Mouse (Mus musculus): Measurements from ENCODE around the gene Gm10491. TPM values are rescaled to one million over a fixed set of nuclear protein-coding genes. Genes with fewer than 3 reads are reported as not detected.

The Gm10491 gene
- polyA plus RNA-seq, 1 experiment = not detected

DNA sequence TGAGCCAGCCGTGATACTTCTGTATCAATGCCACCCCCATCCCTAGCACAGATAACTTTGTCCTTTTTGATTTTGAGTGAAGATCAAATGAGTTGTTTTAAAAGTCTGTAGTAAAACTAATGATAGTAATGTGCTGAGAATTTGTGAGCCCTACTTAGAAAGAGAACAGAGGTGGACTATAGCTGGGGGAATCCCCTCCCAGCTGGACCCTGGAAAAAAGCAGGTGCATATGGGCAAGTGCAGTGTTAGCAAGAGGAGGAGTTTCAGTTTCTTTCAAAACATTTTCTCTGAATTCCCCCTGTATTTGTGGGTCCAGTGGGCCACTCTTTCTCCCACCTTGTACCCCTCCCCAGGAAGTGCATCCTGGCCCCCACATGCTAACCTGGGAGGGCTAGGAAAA is 44.5 kb downstream of the Gm10491 start:
- Histone ChIP-seq H3K4me1 (ENCODE audit: control insufficient read depth, insufficient read depth, insufficient read length, low read length) (no peaks in the 10 kb centered on the region), H3K4me3 (ENCODE audit: insufficient read depth, low read depth, low read length) (no peak overlapping the region), H3K27ac (replicated peaks; ENCODE audit: low read depth, low read length) (no peak overlapping the region)

DNA sequence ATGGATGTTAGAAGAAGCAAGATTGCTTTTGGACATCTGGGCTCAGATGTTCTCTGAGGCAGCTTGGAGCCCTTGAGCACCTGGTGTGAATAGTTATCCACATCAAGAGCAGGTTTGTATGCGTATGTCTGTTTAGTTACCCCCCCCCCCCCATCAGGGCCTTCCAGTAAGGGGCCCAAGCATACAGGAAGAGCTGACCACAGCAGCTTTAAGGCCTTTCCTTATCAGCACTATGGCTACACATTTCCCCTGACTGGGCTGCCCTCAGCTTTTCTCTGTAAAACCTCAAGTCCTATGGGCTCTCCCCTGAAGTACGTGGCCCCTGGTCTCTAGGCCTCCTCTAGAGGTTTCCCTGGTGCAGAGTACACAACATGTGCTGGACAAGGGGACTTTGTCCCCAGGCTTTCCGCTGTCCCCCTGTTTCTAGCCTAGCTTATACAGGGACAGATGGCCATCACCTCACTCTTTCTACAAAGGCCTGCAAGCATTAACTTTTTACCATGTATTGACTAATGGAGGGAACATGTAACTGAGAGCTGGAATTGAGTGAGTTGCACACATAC is 48.4 kb downstream of the Gm10491 start:
- no peaks in the 10 kb centered on the region for H3K4me1 ChIP-seq (ENCODE audit: control insufficient read depth, insufficient read depth, insufficient read length, low read length)
- H3K4me3 ChIP-seq (ENCODE audit: insufficient read depth, low read depth, low read length) = no peak overlapping the region
- no peak overlapping the region for H3K27ac ChIP-seq (replicated peaks; ENCODE audit: low read depth, low read length)

Other genes starting within 250 kb of the Gm10491 start
- gene Plp2, start 236.4 kb downstream of the Gm10491 start, polyA plus RNA-seq (2012; ENCODE audit: insufficient read depth, insufficient read length, missing spikeins) = 27.0 and 31.6 TPM in 2 replicates
- gene Magix, start 226.6 kb downstream of the Gm10491 start, polyA plus RNA-seq (2012; ENCODE audit: insufficient read depth, insufficient read length, missing spikeins) = 2.9 and 3.4 TPM in 2 replicates
- 17.4 and 24.4 TPM in 2 replicates for gene Gpkow, start 210.7 kb downstream of the Gm10491 start, polyA plus RNA-seq (2012; ENCODE audit: insufficient read depth, insufficient read length, missing spikeins)
- 41.8 and 42.4 TPM in 2 replicates for gene Wdr45, start 193.5 kb downstream of the Gm10491 start, polyA plus RNA-seq (2012; ENCODE audit: insufficient read depth, insufficient read length, missing spikeins)
- 4.0 TPM in 1 of 2 replicates, not detected in the other for gene Gm45208, start 185.6 kb downstream of the Gm10491 start, polyA plus RNA-seq (2012; ENCODE audit: insufficient read depth, insufficient read length, missing spikeins)
- 10.2 and 10.8 TPM in 2 replicates for gene Praf2, start 179.4 kb downstream of the Gm10491 start, polyA plus RNA-seq (2012; ENCODE audit: insufficient read depth, insufficient read length, missing spikeins)
- not detected in 2 replicates for gene Ccdc120, start 156.9 kb downstream of the Gm10491 start, polyA plus RNA-seq (2012; ENCODE audit: insufficient read depth, insufficient read length, missing spikeins)
- gene Tfe3, start 145.3 kb downstream of the Gm10491 start, polyA plus RNA-seq (2012; ENCODE audit: insufficient read depth, insufficient read length, missing spikeins) = 22.3 and 27.5 TPM in 2 replicates
- 18.6 and 19.2 TPM in 2 replicates for gene Gripap1, start 118.1 kb downstream of the Gm10491 start, polyA plus RNA-seq (2012; ENCODE audit: insufficient read depth, insufficient read length, missing spikeins)
- 0.21 TPM in 1 of 2 replicates, not detected in the other for gene Kcnd1, start 85.5 kb downstream of the Gm10491 start, polyA plus RNA-seq (2012; ENCODE audit: insufficient read depth, insufficient read length, missing spikeins)
- gene Otud5, start 66.5 kb downstream of the Gm10491 start, polyA plus RNA-seq (2012; ENCODE audit: insufficient read depth, insufficient read length, missing spikeins) = 14.1 and 23.4 TPM in 2 replicates
- gene Pim2, start 29.6 kb downstream of the Gm10491 start, polyA plus RNA-seq (2012; ENCODE audit: insufficient read depth, insufficient read length, missing spikeins) = 1.7 and 2.0 TPM in 2 replicates
- gene Slc35a2, start 23.8 kb downstream of the Gm10491 start, polyA plus RNA-seq (2012; ENCODE audit: insufficient read depth, insufficient read length, missing spikeins) = 9.2 and 15.3 TPM in 2 replicates
- 25.0 and 29.5 TPM in 2 replicates for gene Pqbp1, start 8.6 kb downstream of the Gm10491 start, polyA plus RNA-seq (2012; ENCODE audit: insufficient read depth, insufficient read length, missing spikeins)
- 47.7 and 50.3 TPM in 2 replicates for gene Timm17b, start 8.5 kb downstream of the Gm10491 start, polyA plus RNA-seq (2012; ENCODE audit: insufficient read depth, insufficient read length, missing spikeins)
- not detected in 2 replicates for gene Gm10490, start 1.7 kb upstream of the Gm10491 start, polyA plus RNA-seq (2012; ENCODE audit: insufficient read depth, insufficient read length, missing spikeins)
- not detected in 2 replicates for gene Pcsk1n, start 12.0 kb upstream of the Gm10491 start, polyA plus RNA-seq (2012; ENCODE audit: insufficient read depth, insufficient read length, missing spikeins)
- gene Eras, start 20.8 kb upstream of the Gm10491 start, polyA plus RNA-seq (2012; ENCODE audit: insufficient read depth, insufficient read length, missing spikeins) = not detected in 2 replicates
- gene Hdac6, start 40.1 kb upstream of the Gm10491 start, polyA plus RNA-seq (2012; ENCODE audit: insufficient read depth, insufficient read length, missing spikeins) = 7.6 and 11.6 TPM in 2 replicates
- gene Gata1, start 70.2 kb upstream of the Gm10491 start, polyA plus RNA-seq (2012; ENCODE audit: insufficient read depth, insufficient read length, missing spikeins) = not detected in 2 replicates
- gene Glod5, start 110.7 kb upstream of the Gm10491 start, polyA plus RNA-seq (2012; ENCODE audit: insufficient read depth, insufficient read length, missing spikeins) = not detected in 2 replicates
- 1.6 and 2.6 TPM in 2 replicates for gene Suv39h1, start 166.9 kb upstream of the Gm10491 start, polyA plus RNA-seq (2012; ENCODE audit: insufficient read depth, insufficient read length, missing spikeins)
- gene Was, start 182.7 kb upstream of the Gm10491 start, polyA plus RNA-seq (2012; ENCODE audit: insufficient read depth, insufficient read length, missing spikeins) = 1.1 and 1.5 TPM in 2 replicates
- gene Wdr13, start 225.1 kb upstream of the Gm10491 start, polyA plus RNA-seq (2012; ENCODE audit: insufficient read depth, insufficient read length, missing spikeins) = 19.6 and 24.5 TPM in 2 replicates
- gene Rbm3, start 238.0 kb upstream of the Gm10491 start, polyA plus RNA-seq (2012; ENCODE audit: insufficient read depth, insufficient read length, missing spikeins) = 188 and 247 TPM in 2 replicates